Mouse (Mus musculus): ENCODE data around the gene Olfr557. TPM values are rescaled to one million over a fixed set of nuclear protein-coding genes. Genes with fewer than 3 reads are reported as not detected.

Gene Olfr557
- total RNA-seq (2021), result not detected
- long read RNA-seq, experiment 1, result 0 reads
- long read RNA-seq, experiment 2, result 0 reads

DNA sequence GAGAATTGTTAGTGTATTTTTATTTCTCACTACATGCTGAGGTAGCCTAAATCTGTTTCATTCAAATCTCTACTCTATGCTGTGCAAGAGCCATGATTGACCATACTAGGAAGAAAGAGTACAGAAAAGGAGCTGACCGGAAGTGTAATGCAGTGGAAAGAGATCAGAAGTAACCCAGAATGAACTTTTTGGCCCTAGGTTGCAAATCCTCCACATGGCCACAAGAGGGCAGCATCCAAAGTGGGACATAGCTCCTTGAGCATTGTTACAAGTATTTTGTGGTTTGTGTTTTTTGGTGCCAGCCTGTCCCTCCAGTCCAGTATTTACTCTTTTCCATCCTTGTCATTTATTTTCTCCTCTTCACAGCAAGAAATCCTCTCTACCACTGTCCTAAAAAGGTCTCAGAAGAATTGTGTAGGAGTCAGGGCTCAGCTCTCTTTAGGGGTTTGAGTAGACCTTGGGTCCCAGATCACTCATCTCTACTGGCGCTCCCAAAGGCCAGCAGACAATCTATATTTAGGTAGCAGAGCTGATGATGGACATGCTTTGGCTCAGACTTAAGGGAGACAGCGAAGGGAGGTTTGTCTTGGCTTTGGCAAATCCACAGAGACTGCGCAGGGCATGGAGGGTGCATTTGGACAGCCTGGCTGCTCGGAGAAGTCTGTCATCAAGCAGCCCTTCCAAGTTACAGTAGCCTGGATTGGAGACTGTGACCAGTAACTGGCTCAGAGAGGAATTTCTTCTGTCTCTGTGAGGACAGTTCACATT lies at the start of gene Olfr557:
Olfr557 (plus strand) TSS at position 553 of the 768 bp plus-strand sequence.
- no peak for DNase-seq
- intact Hi-C loops (cut with DNase I; ENCODE audit: low total_unique reads), result no loop called here

DNA sequence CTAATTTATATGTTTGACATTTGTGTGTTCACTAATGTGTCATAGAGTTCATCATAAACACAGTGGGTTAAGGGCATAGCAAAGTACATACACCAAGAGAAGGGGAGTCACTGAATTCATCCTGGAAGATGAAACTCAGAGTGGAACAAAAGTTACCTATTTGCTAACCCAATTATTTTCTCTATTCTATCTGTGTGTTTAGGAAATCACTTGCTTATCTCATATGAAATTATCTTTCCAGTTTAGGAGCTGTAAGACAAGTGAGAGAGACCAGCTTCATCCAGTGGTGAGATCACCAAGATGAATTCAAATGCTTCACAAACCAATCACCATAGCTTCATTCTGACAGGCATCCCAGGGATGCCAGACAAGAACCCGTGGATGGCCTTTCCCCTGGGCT lies 37.2 kb upstream of the Olfr557 start, which contains the start of gene Olfr555:
Olfr555 (plus strand) TSS at position 301 of the 400 bp plus-strand sequence.
- no peak for DNase-seq
- intact Hi-C loops (cut with DNase I; ENCODE audit: low total_unique reads), result no loop called here

DNA sequence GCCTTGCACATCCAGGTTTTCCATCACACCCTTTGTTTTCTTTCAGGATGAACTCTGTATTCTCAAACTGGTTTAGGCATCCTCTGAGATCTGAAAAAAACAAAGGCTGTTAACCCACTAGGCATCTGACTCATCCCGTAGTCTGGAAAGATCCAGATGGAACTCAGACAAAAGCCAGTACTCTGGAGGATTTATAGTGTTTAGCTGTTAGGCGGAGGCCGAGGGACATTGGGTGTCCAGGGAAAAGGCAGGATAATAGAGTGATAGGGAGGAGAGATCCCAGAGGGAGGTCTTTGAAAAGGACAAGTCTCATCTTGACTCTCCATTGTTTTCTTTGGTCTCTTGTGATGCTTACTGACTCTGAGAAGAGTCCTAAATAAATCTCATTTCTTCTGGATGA lies 31.1 kb upstream of the Olfr557 start, which contains the start of gene Olfr556:
Olfr556 (plus strand) TSS at position 301 of the 400 bp plus-strand sequence.
- intact Hi-C loops (cut with DNase I; ENCODE audit: low total_unique reads), result loop anchor here (10.0 kb wide), 1 partner anchor 260 kb away; the partner anchor contains the start of gene Olfr572
- no peak for DNase-seq

DNA sequence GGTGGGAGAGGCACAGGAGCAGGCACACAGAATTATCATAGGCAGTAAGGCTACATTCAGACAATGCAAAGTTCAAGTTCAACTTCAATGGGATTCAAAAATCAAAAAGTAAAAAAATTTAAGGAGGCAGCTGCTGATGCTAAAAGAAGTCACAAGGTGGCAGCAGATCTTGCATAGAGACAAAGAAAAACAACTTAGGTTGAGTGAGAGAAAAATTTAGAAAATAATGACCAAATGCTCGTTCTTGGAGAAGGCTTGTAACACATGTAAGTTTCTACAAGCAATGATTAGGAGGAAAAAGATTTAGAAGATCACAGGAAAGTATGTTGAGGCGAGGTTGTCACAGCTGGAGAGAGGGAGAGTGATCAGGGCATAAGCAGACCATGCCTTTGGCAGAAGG lies 30.3 kb upstream of the Olfr557 start:
- DNase-seq, result no peak

DNA sequence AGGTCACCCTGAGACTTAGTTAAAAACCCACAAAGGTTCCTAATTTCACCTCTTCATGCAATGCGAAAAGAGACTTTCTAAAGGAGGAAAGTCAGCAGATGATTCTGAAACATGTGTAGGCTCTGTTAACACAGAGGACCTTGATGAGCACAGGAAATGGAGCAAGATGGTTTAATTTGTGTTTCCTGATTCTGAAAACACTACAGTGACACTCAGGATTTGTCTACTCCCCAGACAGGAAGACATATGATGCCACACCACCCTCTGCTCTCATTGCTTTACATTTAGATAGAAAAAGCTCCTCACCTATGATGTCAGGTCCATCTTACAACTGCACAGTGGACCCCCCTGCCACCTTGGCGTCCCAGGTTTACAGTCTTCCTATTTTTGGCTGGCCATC lies 19.5 kb upstream of the Olfr557 start:
- intact Hi-C loops (cut with DNase I; ENCODE audit: low total_unique reads), result no loop called here
- DNase-seq, result no peak

More for the DNA sequence above, 30.3 kb upstream of the Olfr557 start:
- intact Hi-C loops (cut with DNase I; ENCODE audit: low total_unique reads), result loop anchor here (10.0 kb wide), 1 partner anchor 259 kb away; the partner anchor contains the start of gene Olfr572

DNA sequence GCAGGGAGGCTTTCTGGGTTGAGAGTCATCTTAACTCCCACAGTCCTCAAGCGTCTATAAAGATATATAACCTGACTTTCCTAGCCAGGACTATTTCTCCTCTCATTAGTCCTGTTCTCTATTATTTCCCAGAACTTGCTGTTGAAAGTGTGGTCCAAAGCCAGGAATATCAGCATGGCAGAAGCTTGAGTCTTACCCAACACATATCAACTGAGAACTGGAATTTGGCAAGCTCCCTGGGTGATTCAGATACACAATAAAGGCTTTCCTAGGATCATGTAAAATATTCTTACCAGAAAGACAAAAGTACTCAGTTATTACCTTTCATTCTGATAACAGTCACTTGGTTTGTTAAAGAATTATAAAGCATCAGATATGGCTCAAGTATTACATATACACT lies 13.8 kb upstream of the Olfr557 start:
- intact Hi-C loops (cut with DNase I; ENCODE audit: low total_unique reads), result no loop called here
- no peak for DNase-seq

DNA sequence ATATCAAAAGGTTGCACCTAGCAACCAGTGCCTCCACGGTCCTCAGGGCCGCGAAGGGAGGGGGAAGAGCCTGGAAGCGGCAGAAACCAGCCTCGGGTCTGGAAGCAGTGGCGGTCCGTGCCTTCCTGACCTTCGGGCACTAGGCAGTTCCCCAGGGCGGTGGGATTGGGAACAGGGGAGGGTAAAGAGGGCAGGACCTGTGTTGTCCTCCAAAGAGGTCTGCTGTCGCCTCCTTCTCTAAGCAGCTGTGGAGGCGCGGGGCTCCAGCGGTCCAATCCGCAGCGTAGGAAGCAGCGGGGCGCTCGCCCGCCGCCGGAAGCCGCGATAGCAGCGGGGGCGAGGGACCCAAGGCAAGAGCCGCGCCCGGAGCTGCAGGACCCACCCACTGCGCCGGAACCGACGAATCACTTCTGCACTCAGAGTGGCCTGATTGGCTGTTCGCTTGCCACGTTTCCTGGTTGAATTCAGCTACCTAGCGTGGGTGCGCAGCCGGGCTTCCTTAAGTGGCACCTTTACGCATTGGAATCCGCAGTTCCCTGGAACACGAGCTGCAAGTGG lies 8.7 kb upstream of the Olfr557 start, which contains the start of gene Trim68:
Trim68 (minus strand) TSS at position 384 of the 558 bp plus-strand sequence.
- intact Hi-C loops (cut with DNase I; ENCODE audit: low total_unique reads), result no loop called here
- DNase-seq, result peak; percentile 92

GRCm38 (mm10) chr7:102698461-102698860 lies 2.8 kb downstream of the Olfr557 start:
- DNase-seq, result no peak
- intact Hi-C loops (cut with DNase I; ENCODE audit: low total_unique reads), result no loop called here

DNA sequence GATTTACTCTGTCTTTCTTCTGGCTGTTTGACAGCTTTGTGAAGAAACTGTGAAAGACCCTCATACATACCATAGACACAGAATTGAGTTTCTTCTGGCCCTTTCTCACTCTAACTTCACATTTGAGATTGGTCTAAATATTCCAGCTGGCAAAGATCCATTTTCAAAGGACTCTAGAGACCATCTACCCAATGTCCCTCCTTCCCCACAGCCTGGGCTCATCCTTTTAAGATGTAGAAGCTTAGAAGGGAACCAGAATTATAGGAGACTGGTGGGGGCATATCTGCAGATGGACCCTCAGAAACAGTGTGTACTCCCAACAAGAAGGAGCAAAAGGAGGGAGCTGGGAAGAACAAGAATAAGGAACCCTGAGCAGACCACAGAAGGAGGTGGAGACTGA lies 6.2 kb downstream of the Olfr557 start, which contains the start of gene Olfr558:
Olfr558 (plus strand) TSS at position 301 of the 400 bp plus-strand sequence.
- intact Hi-C loops (cut with DNase I; ENCODE audit: low total_unique reads), result no loop called here
- DNase-seq, result no peak

GRCm38 (mm10) chr7:102718970-102719369 lies 23.3 kb downstream of the Olfr557 start, which contains the start of gene Olfr33:
Olfr33 (minus strand) TSS chr7:102719070.
- intact Hi-C loops (cut with DNase I; ENCODE audit: low total_unique reads), result no loop called here

DNA sequence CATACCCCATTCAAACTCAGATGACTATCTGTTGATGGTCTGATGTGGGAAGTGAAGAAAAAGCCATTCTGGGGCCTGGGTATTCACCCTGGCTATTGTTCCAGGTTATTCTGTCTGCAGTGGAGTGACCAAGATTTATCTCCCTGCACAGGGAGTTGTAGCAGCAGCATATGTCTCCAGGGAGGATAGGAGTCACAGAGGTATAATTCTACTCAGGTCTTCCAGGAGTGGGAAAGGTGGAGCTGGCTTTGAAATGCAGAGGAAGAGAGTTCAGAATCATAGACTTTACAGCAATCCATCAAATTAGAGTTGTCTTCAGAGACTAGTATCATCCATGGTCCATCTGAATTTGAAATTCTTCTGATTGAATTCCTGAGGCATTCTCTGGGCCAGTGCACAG lies 31.7 kb downstream of the Olfr557 start, which contains the start of gene Olfr559:
Olfr559 (minus strand) TSS at position 101 of the 400 bp plus-strand sequence.
- intact Hi-C loops (cut with DNase I; ENCODE audit: low total_unique reads), result no loop called here
- no peak for DNase-seq

More at GRCm38 (mm10) chr7:102718970-102719369, 23.3 kb downstream of the Olfr557 start, which contains the start of gene Olfr33:
- DNase-seq, result no peak

DNA sequence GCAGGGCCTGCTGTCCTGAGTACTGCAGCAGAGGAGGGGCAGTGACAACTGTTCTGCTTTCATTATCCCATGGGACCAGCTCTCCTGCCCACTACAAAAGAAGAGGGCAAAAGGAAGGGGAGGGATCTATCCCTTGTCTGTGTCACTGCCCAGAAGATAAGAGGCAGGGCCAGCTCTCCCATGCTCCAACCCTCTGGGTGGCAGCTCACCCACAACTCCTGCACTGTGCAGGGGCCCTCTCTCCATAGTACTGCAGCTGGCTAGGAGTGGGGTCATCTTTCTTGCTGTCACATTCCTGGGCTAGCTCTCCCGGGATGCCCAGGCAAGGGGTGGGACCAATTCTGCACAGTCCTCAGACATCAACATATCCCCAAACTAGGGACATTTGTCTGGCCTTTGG lies 38.1 kb downstream of the Olfr557 start:
- intact Hi-C loops (cut with DNase I; ENCODE audit: low total_unique reads), result no loop called here
- DNase-seq, result no peak

DNA sequence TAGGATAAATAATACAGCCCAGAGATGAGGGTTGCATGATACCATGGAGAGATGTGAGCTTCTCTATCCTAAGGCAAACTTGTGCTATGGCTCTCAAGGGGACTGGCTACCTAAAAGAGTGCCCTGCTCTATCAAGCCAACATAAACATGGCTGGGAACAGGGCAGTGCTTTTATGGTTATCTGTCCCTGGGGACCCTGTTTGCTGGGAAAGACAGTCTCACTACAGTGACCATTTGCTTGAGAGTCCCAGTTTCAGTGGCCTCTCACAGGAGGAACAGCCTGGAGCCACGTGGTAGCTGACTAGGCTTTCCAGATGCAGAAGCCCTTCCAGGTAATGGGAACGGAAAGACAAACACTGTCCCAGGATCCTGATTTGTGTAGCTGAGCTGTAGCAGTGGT lies 42.0 kb downstream of the Olfr557 start:
- intact Hi-C loops (cut with DNase I; ENCODE audit: low total_unique reads), result no loop called here
- DNase-seq, result no peak

Other genes with a start within 250 kb of the Olfr557 start
- not detected for gene Olfr543, start 214.2 kb upstream of the Olfr557 start, total RNA-seq (2021)
- not detected for gene Olfr544, start 207.6 kb upstream of the Olfr557 start, total RNA-seq (2021)
- not detected for gene Olfr545, start 196.3 kb upstream of the Olfr557 start, total RNA-seq (2021)
- gene Olfr547, start 161.2 kb upstream of the Olfr557 start, total RNA-seq (2021), result not detected
- not detected for gene Olfr548-ps1, start 155.0 kb upstream of the Olfr557 start, total RNA-seq (2021)
- not detected for gene Olfr549, start 146.0 kb upstream of the Olfr557 start, total RNA-seq (2021)
- gene Trim21, start 130.4 kb upstream of the Olfr557 start, total RNA-seq (2021), result 1 to 10 TPM; 3.5 to 3.7 TPM
- under 1 TPM; 0.14 to 0.22 TPM for gene Olfr550, start 124.5 kb upstream of the Olfr557 start, total RNA-seq (2021)
- not detected for gene Olfr551, start 104.0 kb upstream of the Olfr557 start, total RNA-seq (2021)
- gene Olfr552, start 98.1 kb upstream of the Olfr557 start, total RNA-seq (2021), result under 1 TPM in 1 of 2 experiments, not detected in 1; 0.16 TPM
- not detected for gene Olfr553, start 77.7 kb upstream of the Olfr557 start, total RNA-seq (2021)
- gene Olfr554, start 57.5 kb upstream of the Olfr557 start, total RNA-seq (2021), result not detected
- not detected for gene Olfr555, start 37.1 kb upstream of the Olfr557 start, total RNA-seq (2021)
- not detected for gene Olfr556, start 31.0 kb upstream of the Olfr557 start, total RNA-seq (2021)
- 1 to 10 TPM; 4.0 to 4.2 TPM for gene Trim68, start 8.6 kb upstream of the Olfr557 start, total RNA-seq (2021)
- 1 to 10 TPM; 2.5 to 2.6 TPM for gene Olfr558, start 6.3 kb downstream of the Olfr557 start, total RNA-seq (2021)
- gene Olfr33, start 23.2 kb downstream of the Olfr557 start, total RNA-seq (2021), result not detected
- not detected for gene Olfr559, start 31.6 kb downstream of the Olfr557 start, total RNA-seq (2021)
- gene Olfr560, start 63.5 kb downstream of the Olfr557 start, total RNA-seq (2021), result not detected
- gene Olfr78, start 63.6 kb downstream of the Olfr557 start, total RNA-seq (2021), result under 1 TPM; 0.66 to 0.69 TPM
- not detected for gene Olfr561, start 75.3 kb downstream of the Olfr557 start, total RNA-seq (2021)
- not detected for gene Olfr564, start 107.6 kb downstream of the Olfr557 start, total RNA-seq (2021)
- gene Olfr566, start 162.9 kb downstream of the Olfr557 start, total RNA-seq (2021), result not detected
- not detected for gene Olfr568, start 181.2 kb downstream of the Olfr557 start, total RNA-seq (2021)
- not detected for gene Olfr569, start 195.0 kb downstream of the Olfr557 start, total RNA-seq (2021)
- gene Olfr570, start 198.7 kb downstream of the Olfr557 start, total RNA-seq (2021), result not detected
- not detected for gene Olfr571, start 221.6 kb downstream of the Olfr557 start, total RNA-seq (2021)
- gene Olfr572, start 228.5 kb downstream of the Olfr557 start, total RNA-seq (2021), result not detected
- not detected for gene Olfr573-ps1, start 246.7 kb downstream of the Olfr557 start, total RNA-seq (2021)

Data from gastrocnemius, postnatal 14 days (tissue).